Mouse (Mus musculus) erythroblast, embryonic 14.5 days (primary cell): ENCODE measurements around the gene Amt. TPM values are rescaled to one million over a fixed set of nuclear protein-coding genes. Genes with fewer than 3 reads are reported as not detected.
A peak's percentile ranks its signal among the peaks of the same experiment; 100 is the strongest.
"Not testable (repeated sequence)": the region's sequence is repeated elsewhere in the genome, so short reads cannot be mapped to it uniquely, and the experiment has no call there.

Experiments
- H3K27me3 ChIP-seq: 2 replicates; pipeline ENCODE4 v1.6.1; 2012; ENCODE audit warnings: inconsistent platforms; ENCODE audit not compliant: control insufficient read depth
- H3K36me3 ChIP-seq: 2 replicates; pipeline ENCODE4 v1.6.1; 2012; ENCODE audit warnings: mild to moderate bottlenecking, inconsistent platforms; ENCODE audit not compliant: control insufficient read depth
- H3K4me1 ChIP-seq: 2 replicates; pipeline ENCODE4 v1.6.1; 2012; ENCODE audit warnings: inconsistent platforms; ENCODE audit not compliant: control insufficient read depth
- H3K4me3 ChIP-seq: replicated peaks from 2 replicates; pipeline ENCODE3; 2012; ENCODE audit warnings: moderate library complexity, mild to moderate bottlenecking, inconsistent platforms
- H3K9me3 ChIP-seq: 2 replicates; pipeline ENCODE4 v1.6.1; 2012; ENCODE audit warnings: low read length, inconsistent platforms, mixed read lengths; ENCODE audit not compliant: control insufficient read depth
- GATA1 ChIP-seq: IDR thresholded peaks from 2 replicates; pipeline ENCODE4 v1.6.1; 2012; ENCODE audit warnings: low read length, inconsistent platforms, mixed read lengths
- TAL1 ChIP-seq: IDR thresholded peaks from 3 replicates; pipeline ENCODE4 v1.6.1; 2012; ENCODE audit warnings: low read length, inconsistent platforms, mixed read lengths
- polyA plus RNA-seq: library from polyadenylated mRNA; stranded (reverse); fragments of >175 nt; gene quantifications from 2 replicates; pipeline ENCODE4 v1.2.3, GENCODE M21; 2012

Amt gene
- polyA plus RNA-seq, 1 experiment, result not detected

DNA sequence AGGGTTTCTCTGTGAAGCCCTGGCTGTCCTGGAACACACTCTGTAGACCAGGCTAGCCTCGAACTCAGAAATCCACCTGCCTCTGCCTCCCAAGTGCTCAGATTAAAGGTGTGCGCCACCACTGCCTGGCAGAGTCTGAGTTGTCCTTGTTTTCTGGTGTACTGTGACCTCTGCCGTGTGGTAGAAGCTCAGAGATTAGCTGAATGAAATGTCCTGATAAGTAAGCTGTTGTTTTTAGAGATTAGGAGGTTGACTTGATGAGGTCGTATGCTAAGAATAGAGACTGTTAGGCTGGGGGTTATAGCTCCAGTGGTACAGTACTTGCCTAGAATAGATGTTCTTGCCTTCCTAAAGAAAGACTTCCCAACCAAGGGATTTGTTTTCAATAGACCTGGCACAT is 8.1 kb downstream of the Amt start:
- no peaks in the 10 kb centered on the region for H3K27me3 ChIP-seq
- peaks cover 50% of the 10 kb centered on the region for H3K36me3 ChIP-seq
- H3K4me1 ChIP-seq, result peaks cover 50% of the 10 kb centered on the region
- TF ChIP-seq GATA1, result no peak
- H3K4me3 ChIP-seq, result peak overlapping the region; percentile 83
- no peaks in the 10 kb centered on the region for H3K9me3 ChIP-seq

DNA sequence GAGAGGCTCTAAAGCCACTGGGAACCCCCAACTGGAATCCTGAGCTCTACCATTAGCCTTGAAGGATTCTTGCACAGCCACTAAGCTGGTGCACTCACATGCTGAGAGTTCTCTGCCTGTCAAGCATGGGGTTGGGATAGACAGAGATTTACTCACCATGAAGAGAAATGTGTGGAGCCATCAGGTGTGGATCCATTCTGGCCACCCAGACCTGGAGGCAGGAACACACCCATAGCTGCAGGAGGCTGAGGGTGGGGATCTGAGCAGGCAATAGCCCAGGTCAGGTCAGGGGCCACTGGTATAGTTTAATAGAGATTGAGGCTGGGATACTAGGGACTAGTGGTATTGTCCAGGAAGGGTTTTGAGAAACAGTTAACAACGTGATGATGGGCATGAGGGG is 8.5 kb downstream of the Amt start:
- peak overlapping the region; percentile 83 for H3K4me3 ChIP-seq
- peaks cover 55% of the 10 kb centered on the region for H3K36me3 ChIP-seq
- H3K9me3 ChIP-seq, result no peaks in the 10 kb centered on the region
- H3K4me1 ChIP-seq, result peaks cover 55% of the 10 kb centered on the region
- TF ChIP-seq TAL1, result no peak
- no peak for TF ChIP-seq GATA1
- H3K27me3 ChIP-seq, result no peaks in the 10 kb centered on the region

DNA sequence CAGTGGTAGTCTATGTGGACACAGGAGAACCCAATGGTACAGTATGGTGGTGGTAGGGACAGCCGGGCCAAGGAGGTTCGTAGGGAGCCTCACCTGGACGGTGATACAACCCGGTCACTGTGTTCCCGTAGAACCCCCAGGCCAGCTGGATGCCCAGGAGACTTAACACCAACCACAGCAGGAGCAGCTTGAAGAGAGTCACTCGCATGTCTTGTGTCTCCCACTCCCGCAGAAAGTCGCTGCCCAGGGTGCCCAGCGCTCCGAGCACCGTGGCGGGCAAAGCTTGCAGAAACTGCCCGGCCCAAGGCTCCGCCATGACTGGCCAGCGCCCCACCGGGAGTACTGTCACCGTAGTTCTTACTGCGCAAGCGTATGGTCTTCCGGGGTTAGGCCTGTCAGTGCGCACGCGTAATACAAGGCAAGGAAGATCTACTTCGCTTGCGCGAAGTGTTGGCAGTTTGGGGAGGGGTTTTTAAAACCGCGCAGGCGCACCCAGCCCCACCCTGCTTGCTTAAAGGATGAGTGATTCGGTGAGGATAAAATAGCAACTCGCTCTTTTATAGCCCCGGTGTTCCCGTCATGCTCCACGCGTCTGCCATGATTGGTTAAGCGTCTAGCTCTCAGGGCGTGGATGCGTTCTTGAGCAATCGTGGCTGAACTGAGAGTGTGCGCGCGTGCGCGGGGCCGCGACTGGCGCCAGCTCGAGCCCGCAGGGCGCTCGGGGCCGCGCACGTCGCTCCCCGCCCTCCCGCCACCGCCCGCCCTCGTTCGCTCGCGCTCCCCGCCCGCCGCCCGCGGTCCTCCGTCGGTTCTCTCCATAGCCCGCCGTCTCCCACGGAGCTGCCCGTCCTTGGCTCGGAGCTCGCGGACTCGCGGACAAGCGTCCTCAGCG is 9.2 kb downstream of the Amt start, which contains the start of the genes Rhoa and Tcta:
Gene Rhoa (plus strand): TSS at position 501 of the 892 bp plus-strand sequence.
Gene Tcta (minus strand): TSS at position 532 of the 892 bp plus-strand sequence.
- no peak for TF ChIP-seq TAL1
- TF ChIP-seq GATA1, result no peak; the same call in 1 of the 2 replicates
- H3K36me3 ChIP-seq, result peaks cover 56% of the 10 kb centered on the region
- H3K27me3 ChIP-seq, result no peaks in the 10 kb centered on the region
- H3K9me3 ChIP-seq, result no peaks in the 10 kb centered on the region
- H3K4me3 ChIP-seq, result peak within 1 kb of the TSS; percentile 83
- H3K4me1 ChIP-seq, result peaks cover 56% of the 10 kb centered on the region

DNA sequence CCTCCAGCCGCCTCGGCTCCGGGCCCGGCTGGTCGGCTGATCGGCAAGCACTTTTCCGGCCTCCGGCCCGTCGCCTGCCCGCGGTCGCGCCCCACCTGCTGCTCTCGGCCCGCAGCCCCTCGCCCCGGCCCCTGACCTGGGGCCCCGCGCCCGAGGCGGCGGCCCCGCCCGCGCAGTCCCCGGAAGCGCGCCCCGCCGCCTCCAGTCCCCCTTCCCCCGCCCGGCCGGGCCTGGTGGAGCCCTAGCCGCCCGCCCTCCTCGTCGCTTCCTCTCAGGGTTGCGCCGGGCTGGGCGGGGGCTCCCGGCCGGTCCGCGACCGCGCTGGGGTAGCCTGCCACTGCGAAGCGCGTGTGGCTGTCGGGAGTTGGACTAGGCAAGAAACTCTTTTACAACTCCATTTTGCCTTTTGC is 9.9 kb downstream of the Amt start:
- Histone ChIP-seq H3K9me3 (no peaks in the 10 kb centered on the region), H3K36me3 (peaks cover 58% of the 10 kb centered on the region), H3K27me3 (no peaks in the 10 kb centered on the region), H3K4me3 (peak overlapping the region; percentile 83), H3K4me1 (peaks cover 58% of the 10 kb centered on the region)
- TF ChIP-seq TAL1 (no peak), GATA1 (no peak)

DNA sequence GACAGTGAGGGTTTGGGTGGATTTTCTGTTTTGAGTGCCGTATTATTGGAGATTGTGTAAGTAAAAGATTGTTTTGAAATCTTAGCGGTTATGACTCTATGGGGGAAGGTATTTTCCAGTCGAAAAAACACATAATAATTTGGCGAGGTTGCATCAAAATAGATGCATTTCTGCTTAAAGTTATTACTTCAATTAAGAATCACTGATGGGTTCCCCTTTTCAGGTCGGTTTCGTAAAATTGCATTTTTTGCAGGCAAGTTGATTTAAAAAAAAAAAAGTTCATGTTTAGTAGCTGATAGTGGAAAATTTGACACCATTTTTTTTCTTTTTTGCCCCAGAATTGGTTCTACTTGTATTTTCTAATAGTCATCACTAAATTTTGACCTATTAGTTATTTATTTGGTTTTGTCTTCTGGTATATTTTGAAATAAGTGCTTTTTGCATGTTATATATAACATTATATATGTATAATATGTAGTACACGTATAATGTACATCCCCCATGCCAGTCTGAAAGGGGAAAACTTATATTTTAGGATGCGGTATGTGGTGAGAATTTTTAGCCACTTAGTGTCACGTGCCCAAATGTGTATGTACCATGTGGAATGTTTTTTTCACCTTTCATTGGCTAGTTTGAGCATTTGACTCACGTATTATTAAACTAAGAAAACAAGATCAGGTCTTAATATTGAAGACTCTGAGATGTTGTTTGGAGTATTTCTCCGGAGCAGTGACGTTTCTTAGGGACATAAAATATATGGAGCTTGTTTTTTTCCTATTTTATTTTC is 10.6 kb downstream of the Amt start:
- Histone ChIP-seq H3K4me3 (peak overlapping the region; percentile 83), H3K9me3 (no peaks in the 10 kb centered on the region), H3K4me1 (peaks cover 64% of the 10 kb centered on the region), H3K36me3 (peaks cover 61% of the 10 kb centered on the region), H3K27me3 (no peaks in the 10 kb centered on the region)
- TF ChIP-seq GATA1, result no peak
- TF ChIP-seq TAL1, result no peak

DNA sequence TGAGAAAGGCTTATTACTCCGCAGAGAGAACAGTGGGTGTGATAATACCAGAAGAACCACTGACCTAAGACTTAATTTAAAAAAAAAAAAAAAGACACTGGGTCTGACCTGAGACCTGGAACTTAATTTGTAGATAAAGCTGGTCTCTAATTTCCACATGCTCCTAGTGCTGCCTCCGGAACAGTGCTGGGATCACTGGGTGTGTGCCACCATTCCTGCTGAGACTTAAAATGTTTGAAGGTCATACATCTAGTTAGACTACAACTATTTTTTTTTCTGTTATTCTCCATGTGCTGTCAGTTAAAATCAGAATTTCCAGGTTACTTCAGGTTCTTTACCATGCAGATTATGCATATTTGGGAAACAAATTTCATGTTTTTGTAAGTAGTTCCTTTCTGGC is 11.5 kb downstream of the Amt start:
- no peak for TF ChIP-seq TAL1
- TF ChIP-seq GATA1, result no peak
- Histone ChIP-seq H3K9me3 (no peaks in the 10 kb centered on the region), H3K4me1 (peaks cover 59% of the 10 kb centered on the region), H3K27me3 (no peaks in the 10 kb centered on the region), H3K4me3 (peak overlapping the region; percentile 83), H3K36me3 (peaks cover 60% of the 10 kb centered on the region)

DNA sequence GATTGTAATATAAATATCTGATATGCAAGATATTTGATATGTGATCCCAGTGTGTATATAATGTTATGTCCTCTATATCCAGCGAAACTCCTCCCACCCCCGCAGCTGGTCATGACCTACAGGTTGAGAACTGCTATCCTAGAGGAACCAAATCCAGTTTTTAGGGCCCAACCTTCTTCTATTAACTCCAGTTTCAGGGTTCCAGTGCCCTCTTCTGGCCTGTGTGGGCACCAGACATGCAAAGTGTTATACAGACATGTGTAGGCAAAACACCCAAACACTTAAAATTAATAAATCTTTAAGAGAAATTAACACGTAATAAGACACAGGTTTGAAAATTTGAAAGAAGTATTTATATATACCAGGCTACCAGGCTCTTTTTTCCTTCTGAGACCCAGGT is 20.9 kb downstream of the Amt start:
- Histone ChIP-seq H3K4me1 (peaks cover 32% of the 10 kb centered on the region), H3K36me3 (peaks cover 94% of the 10 kb centered on the region), H3K27me3 (no peaks in the 10 kb centered on the region), H3K9me3 (no peaks in the 10 kb centered on the region), H3K4me3 (no peak overlapping the region)
- TF ChIP-seq GATA1 (no peak), TAL1 (no peak)

DNA sequence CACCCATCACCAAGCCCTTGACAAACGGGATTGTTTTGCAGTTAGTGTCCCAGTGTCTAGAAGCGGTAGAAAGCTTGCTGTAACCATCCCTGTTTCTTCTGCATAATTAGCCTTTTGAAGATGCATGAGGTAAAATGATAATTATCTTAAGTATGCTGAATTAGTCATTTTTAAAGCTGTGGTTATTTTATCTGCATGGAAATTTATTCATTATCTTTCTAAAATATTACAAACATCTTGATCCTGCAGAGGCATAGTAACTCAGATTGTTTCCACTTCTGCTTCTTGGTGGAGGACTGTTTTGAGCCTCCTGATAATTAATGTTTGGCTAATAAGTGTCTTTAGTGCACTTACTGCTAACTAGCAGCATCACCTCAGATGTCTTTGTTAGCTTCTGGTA is 21.8 kb downstream of the Amt start:
- Histone ChIP-seq H3K36me3 (peaks cover 95% of the 10 kb centered on the region), H3K4me1 (peaks cover 36% of the 10 kb centered on the region), H3K9me3 (no peaks in the 10 kb centered on the region), H3K27me3 (no peaks in the 10 kb centered on the region), H3K4me3 (no peak overlapping the region)
- TF ChIP-seq TAL1 (no peak), GATA1 (no peak)

DNA sequence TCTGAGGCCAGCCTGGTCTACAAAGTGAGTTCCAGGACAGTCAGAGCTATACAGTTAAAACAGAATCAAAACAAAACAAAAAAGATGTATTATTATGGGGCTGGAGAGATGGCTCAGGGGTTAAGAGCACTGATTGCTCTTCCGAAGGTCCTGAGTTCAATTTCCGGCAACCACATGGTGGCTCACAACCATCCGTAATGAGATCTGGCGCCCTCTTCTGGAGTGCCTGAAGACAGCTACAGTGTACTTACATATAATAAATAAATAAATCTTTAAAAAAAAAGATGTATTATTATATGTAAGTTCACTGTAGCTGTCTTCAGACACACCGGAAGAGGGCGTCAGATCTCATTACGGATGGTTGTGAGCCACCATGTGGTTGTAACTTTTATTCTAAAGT is 25.4 kb downstream of the Amt start:
- Histone ChIP-seq H3K4me1 (peaks cover 44% of the 10 kb centered on the region), H3K36me3 (peaks cover 96% of the 10 kb centered on the region)
- H3K27me3 ChIP-seq, H3K4me3 ChIP-seq, H3K9me3 ChIP-seq: not testable (repeated sequence)
